Mouse (Mus musculus): ENCODE data around the gene Rcl1. TPM values are rescaled to one million over a fixed set of nuclear protein-coding genes. Genes with fewer than 3 reads are reported as not detected.

The Rcl1 gene
- total RNA-seq, 2 experiments from 2014 or later: 4.8 to 11.0 TPM

DNA sequence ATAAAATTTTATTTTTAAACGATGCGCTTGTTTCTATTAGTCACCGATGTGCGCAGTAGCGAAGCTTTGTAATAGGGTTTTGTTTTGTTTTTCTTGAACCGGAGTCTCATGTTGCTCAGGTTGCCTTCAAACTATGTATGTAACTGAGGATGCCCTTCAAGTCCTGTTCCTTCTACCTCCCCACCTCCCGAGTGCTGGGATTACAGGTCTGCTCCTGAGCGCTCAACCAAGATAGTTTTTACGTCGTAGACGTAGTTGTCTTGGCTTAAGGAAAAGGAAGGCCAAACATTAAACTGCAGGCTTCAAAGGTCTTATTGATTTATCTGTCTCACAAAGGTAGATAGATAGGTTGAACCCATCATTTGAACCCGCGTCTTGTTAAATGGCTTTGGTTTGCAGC lies 923 bp downstream of the Rcl1 start:
- intact Hi-C loops (cut with DNase I): loop anchor here (5.0 kb wide), 2 partner anchors 35 to 150 kb away; partner anchors contain the start of gene Jak2
- no peak for DNase-seq

DNA sequence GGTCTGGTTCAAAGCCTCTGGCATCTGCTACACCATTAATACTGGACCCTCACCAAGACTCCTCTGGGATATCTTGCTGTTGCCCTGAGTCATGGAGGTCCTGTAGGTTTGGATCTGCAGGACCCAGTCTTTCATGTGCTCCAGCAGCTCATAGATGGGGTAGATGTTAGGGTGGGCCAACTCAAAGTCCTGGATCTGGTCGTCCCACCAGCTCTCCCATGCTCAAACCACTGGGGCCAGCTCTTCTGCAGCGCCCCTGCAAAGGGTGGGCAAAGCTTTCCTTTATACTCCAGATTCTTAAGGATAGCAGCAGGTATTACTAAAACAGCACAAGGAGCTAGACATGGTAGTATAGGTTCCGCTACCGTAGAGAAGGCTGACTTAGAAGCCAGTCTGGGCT lies 4.6 kb downstream of the Rcl1 start:
- intact Hi-C loops (cut with DNase I): no loop called here
- no peak for DNase-seq

DNA sequence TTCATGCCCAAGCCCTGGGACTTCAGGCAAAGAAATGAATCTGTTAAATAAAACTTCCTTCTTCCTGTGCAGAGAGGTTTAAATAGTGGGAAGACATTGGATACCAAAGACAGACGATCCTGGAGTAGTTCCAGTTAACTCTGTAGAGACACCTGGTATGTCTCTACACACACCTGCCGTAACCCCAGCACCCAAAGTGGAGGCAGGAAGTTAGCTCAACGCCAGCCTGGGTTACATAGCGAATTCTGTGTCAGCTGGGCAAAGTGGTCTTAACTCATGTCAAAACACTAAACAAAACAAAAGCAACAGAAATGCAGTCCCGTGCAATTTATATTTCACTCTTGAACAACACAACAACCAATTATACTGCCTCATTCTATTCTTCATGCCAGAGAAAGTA lies 5.1 kb downstream of the Rcl1 start:
- intact Hi-C loops (cut with DNase I): no loop called here
- DNase-seq: no peak

DNA sequence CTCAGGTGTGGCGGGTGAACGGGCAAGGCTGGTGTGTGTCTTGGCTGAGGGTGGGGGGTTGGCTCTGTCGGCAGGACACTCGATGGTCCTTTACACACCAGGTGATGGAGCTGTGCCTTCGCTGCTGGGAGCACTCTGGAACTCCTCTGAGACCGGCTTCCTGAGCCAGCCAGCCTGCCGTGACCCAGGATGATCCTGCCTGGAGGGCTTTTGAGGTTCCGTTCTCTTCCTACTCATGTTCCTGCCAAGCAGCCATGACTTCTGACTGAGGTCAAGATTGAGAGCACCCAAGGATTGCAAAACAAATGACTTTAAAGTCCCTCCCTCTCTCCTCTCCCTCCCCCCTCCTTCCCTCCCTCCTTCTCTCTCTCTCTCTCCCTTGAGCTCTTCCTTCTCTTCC lies 11.5 kb downstream of the Rcl1 start:
- peak; percentile 66 to 67 for DNase-seq
- intact Hi-C loops (cut with DNase I): no loop called here

DNA sequence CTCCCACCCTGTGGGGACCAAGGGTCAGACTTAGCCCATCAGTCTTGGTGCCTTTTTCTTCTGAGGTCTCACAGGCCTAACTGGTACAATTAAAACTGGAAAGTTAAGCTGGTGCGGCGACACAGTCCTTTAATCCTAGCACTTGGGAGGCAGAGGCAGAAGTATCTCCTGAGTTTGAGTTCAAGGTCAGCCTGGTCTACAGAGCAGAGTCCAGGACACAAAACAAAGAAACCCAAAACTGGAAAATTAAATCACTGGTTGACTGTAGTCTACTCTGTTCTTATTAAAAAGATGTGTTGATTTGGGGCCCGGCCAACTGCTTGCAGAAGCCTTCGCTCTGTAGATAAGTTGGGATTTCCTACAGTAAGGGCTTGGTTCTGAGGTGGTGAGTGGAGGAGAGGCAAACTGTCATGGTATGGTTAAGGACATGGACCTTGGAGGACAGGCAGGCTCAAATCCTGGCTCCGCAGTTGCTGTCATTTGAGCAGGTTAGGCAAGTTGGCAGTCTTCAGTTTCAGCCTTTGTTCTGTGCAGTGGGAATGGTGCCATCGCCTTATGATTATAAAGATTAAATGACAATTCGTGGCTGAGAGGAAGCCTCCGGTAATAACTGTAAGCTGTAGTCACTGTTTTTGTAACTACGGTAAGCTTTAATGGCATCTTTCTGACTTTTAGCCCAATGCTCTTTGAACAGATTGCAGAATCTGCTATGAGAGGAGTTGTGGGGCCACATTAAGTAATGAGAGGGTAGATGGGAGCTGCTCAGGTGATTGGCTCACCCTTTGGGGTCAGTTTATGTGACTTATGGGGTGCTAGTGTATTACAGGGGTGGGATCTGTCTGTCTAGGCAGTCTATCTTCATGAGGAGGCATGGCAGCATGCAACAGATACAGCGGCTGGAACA lies 12.8 kb downstream of the Rcl1 start:
- intact Hi-C loops (cut with DNase I): no loop called here
- DNase-seq: no peak

DNA sequence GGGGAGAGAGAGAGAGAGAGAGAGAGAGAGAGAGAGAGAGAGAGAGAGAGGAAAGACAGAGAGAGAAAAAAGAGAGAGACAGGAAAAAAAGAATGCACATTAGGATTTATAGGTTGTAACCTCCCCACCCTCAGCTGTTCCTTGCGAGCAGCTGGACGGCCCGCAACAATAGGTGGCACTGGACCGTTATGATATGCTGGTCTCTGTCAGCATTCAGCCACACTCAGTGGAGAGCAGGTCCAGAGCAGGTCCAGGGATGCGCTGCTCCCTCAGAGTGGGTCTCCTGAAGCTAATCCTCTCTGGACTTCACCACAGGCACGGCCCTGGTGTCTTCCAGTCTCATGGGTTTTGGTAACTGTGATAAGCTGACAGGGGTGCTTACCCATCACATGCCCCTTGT lies 15.6 kb downstream of the Rcl1 start:
- no peak for DNase-seq
- intact Hi-C loops (cut with DNase I): no loop called here

DNA sequence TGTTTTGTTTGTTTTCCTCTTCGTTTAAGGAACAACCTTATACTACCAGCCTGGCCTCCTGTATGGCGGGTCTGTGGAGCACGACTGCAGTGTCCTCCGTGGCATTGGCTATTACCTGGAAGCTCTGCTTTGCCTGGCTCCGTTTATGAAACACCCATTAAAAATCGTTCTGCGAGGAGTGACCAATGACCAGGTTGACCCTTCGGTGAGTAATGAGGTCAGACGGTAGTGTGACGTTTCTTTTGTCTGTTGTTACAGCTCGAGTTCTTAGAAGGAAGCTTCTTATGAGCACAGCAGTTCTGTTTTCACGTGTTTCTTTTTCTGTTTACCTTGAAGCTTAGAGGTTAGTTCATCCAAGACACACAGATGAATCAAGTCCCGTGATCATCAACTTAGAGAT lies 17.0 kb downstream of the Rcl1 start:
- intact Hi-C loops (cut with DNase I): no loop called here
- DNase-seq: no peak

DNA sequence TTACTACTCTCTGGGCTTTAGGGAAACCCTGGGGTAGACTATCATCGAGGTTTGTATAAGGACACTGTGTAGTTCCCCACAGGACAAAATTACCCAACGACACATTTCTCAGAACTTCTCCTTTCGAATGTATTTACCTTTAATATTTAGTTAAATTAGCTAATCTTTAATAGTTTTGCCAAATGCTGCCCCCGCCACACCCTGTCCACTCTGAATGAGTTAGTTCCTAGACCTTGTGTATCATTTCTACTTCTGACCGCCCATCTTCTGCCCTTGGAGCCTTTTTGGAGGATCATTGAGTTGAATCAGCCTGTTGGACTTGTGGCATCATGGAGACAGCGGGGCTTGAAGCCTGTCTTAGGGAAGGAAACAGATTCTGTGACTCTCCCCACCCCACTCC lies 19.1 kb downstream of the Rcl1 start:
- intact Hi-C loops (cut with DNase I): loop anchor here (10.0 kb wide), 1 partner anchor 124 kb away; no protein-coding TSS in a partner anchor
- DNase-seq: no peak

DNA sequence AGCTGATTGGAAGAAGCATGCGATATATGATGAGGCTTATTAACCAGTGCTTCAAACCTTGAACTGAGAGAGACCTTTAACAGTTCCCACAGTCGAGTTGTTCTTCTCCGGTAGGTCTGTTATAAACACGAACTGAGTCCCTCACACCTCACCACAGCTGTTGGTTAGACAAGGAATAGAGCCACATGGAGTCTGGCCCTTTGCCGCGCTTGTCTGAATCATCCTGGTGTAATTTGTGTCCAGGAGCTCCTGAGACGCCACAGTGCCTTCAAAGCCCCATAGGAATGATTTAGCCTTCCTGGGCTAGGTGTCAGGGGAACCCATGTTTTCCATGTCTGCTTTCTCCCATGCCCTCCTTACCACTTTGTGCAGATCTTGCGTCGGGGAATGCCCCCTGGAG lies 20.2 kb downstream of the Rcl1 start:
- DNase-seq: no peak
- intact Hi-C loops (cut with DNase I): loop anchor here (10.0 kb wide), 1 partner anchor 123 kb away; no protein-coding TSS in a partner anchor

DNA sequence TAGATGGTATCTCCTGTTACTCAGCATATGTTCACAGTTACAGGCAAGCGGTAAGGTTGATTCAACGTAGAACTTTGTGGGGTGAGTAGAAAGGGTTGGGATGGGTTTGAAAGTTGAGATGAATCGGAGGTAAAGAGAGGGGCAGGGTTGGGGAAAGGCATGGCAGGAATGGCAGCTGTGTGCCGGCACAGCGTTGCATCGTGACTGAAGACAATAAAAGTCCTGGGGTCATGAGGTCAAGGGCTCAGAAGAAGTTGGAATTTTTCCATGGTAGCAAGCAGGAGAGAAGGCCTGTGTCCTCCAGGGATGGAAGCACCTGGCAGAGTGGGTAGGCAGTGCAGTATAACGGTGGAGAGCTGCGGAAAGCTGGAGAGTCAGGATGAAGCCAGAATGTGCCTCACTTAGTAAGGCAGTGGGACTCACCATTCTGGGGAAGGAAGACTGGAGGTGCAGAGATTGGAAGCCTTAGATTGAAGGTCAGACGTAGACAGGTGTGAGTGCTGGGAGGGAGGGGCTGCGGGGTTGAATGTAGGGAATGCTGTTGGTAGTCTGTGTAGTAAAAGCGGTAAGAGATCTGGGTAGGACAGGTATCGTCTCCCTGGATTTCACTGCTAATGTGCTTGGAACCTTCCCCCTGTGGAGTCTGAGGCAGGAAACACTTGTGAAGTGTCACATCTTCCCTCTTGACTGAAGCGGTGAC lies 23.9 kb downstream of the Rcl1 start:
- no peak for DNase-seq
- intact Hi-C loops (cut with DNase I): loop anchor here (10.0 kb wide), 1 partner anchor 120 kb away; no protein-coding TSS in a partner anchor

DNA sequence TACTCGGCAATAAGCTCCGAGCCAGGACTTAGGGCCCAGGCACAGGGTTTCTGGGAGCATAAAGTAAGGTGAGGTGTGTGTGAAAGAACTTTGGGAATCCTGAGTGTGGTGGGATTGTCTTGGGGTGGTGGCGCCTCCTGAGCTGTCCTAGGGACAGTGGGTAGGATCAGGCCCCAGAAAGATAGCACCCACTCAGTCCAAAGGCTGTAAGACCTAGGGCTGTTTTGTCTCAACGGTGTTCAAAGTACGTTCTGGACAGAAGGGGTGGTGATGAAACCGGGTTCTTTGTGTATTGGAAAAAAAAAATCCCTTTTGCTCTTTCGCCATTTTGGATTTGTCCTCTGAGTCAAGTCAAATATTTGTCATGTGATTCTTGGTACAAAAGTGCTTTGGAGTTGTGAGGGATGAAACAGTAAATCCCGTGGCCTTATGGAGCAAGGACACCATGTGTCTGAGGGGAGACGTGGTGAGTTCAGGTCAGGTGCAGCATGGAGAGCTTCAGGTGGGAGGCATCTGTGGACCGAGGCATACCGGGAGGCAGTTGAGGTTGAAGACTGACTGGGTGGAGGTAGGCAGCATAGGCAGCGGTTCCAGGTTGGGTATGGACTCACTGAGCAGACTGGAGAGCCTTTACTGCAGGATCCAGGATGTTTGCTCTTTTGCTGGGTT lies 25.3 kb downstream of the Rcl1 start:
- intact Hi-C loops (cut with DNase I): loop anchor here (10.0 kb wide), 1 partner anchor 118 kb away; no protein-coding TSS in a partner anchor
- DNase-seq: no peak

DNA sequence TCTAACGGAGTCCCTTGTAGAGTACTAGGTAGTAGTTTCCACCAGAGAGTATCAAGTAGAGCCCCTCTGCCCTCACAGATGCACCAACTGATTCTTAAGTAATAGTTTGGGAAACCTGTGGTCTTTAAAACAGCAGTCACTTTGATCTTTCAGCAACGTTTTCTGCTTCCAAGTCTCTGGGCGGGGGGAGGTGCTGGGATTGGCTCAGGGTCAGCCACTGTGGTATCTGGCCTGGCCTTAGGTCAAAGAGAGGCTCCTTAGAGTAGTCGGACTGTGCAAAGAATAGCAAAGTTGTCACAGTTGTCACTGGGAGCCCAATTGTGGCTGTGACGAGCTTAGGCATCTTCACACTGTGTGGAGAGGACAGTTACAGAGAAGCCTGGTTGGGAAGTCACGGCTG lies 26.2 kb downstream of the Rcl1 start:
- intact Hi-C loops (cut with DNase I): loop anchor here (10.0 kb wide), 1 partner anchor 117 kb away; no protein-coding TSS in a partner anchor
- DNase-seq: no peak

DNA sequence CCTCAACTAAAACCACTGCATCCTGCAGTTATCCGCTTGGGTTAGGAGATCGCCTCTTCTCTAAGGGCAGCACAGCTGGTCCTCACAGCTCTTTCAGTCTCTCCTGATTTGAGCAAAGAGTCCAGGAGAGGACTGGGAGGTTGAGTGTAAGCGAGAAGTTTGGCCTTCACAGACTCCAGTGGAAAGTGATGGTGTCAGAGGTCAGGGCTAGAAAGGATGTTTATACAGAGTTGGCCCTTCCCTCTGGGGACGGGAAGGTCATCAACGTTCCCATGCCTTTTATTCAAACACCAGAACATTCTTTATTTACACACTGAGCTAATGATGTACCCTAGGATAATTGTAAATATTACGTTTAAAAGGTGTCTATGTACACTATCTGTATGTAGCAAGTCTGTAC lies 27.0 kb downstream of the Rcl1 start:
- DNase-seq: no peak
- intact Hi-C loops (cut with DNase I): loop anchor here (10.0 kb wide), 1 partner anchor 117 kb away; no protein-coding TSS in a partner anchor

DNA sequence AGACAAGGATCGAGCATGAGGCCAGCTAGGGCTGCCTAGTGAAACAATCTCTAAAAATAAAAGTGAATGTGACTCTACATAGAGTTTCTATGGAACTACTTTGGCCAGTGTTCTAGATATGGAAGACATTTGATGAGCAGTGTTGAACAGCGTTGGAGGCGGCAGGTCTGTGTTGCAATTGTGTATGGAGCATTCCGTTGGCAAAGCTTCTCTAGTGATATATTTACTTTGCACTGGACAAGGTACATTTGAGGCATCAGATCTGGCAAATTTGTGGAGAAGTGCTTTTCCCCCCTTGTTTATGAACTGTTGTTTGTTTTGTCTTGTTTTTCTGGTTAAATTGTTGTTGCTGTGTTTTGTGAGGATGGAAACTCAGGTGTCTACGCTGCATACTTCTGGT lies 28.4 kb downstream of the Rcl1 start:
- intact Hi-C loops (cut with DNase I): loop anchor here (10.0 kb wide), 1 partner anchor 115 kb away; no protein-coding TSS in a partner anchor
- no peak for DNase-seq

DNA sequence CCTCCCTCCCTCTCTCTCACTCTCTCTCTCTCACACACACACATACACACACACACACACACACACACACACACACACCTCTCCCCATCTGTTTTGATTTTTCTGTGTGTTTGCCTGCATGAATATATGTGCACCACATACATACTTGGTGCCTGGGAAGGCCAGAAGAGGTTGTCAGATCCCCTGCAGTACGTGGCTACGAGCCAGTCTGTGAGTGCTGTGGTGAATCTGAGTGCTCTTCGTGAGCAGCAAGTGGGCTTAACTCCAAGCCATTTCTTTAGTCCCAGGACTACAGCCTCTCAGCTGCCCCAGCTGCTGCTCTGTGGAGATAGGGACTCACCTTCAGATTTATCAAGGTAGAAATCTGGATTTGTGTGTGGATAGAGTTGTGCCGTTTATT lies 30.0 kb downstream of the Rcl1 start:
- no peak for DNase-seq

DNA sequence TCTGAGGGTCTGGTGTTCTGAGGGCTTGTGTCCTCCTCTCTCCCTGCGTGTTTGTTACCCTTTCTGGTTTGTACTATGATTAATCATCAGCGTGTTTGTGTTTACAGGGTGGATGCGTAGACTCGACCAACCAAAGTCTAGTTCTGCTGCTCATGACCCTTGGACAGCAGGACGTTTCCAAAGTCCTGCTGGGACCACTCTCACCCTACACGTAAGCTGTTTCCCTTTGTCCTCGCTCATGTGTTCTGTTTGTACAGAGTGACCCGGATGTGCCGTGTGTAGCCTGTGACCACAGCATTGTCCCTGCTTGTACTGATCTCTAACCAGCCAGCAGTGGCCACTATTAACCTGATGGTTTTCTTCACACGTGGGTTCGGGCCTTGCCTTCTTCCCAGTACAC lies 33.1 kb downstream of the Rcl1 start:
- intact Hi-C loops (cut with DNase I): no loop called here
- DNase-seq: no peak

More for the DNA sequence above, 30.0 kb downstream of the Rcl1 start:
- intact Hi-C loops (cut with DNase I): no loop called here

DNA sequence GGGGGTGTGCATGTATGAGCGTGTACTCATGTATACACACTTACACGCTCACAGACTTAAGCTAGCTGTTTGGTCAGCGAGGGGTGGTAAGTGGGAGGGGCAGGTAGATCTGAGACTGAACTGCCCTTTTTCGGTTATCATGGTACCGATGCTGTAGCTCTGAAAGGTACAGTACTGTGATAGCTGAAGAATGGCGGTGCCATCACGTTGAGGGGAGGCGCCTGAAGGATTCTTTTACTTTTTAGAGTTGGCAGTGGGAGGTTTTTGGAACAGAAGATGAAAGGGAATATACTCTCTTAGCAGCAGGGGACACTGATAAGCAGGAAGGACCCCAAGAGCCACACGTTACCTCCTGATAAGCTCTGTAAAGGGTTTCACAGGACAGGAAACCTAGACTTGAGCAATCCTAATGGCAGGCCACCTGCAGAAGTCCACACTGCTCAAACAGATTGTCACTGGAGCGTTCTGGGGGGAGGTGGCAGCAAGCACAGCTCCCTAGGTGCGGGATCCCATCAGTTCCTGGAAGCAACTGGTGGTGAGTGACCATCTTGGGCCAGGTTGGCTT lies 34.1 kb downstream of the Rcl1 start:
- no peak for DNase-seq
- intact Hi-C loops (cut with DNase I): no loop called here

DNA sequence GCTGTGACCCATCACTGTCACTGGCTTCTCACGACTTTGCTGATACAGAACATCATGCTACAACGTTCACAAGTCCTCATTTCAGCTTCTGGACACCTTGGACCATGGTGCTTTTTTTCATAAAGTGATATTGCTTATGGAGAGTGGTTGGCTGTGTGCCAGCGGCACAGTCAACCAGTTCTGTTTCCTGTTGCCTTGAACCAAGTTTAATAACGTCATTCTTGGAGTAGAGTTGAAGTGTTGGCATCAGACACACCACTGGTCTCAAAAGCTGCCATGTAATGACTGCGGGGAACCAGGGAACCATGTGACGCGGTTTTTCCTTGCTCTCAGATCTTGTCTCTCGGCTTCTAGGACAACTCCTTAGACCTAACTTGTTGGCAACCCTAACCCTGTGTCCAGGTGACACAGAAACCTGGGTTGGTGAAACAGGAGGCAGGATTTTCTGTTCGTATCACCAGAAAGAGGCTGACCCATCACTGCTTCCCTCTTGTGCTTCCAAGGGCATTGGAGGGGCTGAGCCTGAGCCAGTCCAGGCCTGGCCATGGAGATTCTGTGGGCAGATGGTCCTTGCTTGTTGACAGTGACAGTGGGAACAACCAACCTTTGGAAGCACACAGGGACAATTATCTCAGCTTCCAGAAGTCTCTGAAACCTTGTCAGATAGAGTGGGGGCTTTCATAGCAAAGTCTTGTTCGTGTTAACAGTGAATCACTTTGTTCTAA lies 37.5 kb downstream of the Rcl1 start:
- intact Hi-C loops (cut with DNase I): no loop called here
- no peak for DNase-seq

DNA sequence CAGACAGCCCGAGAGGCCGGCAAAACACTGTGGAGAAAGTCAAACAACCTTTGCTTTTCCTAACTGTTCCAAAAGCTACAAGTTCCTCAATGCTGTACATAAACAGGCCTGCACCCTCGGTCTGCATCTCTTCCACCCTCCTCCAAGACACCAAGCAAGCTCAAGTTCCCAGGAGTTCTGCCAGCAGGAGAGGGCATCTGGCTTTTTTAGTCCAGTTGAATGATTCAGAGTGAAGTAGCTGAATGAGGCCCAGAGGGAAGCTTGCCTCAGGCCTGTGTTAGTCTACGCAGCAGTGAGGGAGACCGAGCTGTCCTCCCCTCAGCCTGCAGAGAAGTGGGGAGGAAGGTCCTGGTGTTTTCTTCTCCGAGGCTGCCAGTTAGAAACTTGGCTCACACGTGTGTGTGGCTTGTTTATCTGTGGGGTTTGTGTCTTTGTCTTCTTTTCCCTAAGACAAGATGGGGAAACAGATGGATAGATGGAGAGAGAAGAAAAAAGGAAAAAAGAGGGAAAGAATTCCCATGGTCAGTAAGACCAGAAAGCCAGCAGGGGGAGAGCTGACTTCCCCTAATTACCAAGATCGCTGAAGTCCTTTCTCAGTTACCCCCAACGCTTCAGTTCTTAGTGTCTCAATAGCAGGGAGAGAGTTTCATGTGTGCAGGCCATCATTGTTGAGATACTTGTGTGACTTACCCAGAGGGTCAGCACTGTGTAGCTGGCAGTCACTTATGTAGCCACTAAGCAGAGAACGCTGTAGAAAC lies 38.7 kb downstream of the Rcl1 start:
- no peak for DNase-seq
- intact Hi-C loops (cut with DNase I): no loop called here
